Mouse (Mus musculus): ENCODE results near the gene Twist1. TPM values are rescaled to one million over a fixed set of nuclear protein-coding genes. Genes with fewer than 3 reads are reported as not detected.

The Twist1 gene
- polyA plus RNA-seq, 1 experiment = 2.0 TPM

DNA sequence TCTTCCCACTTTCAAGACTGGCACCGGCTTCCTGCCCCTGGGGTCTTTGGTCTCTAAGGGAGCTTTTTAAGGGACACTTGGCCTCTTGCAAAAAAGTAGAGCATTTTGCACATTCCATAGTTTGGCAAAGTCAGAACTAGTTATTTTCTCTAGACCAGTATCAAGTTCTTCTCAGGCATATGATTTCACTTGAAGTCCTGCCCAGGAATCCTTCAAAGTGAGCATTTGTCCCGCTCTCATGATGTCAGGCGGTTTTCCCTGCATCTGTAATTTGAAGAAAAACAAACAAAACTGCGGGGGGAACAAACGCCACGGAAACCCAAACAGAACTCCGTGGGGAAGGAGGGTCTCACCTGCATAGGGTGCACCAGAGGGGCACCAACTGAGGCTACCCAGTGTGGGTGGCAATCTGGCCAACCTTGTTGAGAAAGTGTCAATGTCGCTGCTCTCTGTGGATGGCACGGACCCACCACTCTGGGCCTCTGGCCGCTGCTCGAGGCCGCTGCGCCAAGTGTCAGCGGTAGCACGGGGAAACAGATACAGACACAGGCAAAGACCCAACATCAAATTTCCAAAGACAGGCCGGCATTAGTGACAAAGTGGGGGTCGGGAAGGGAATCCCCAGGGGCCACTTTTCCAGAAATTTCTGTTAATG lies 4.8 kb downstream of the Twist1 start:
- Histone ChIP-seq H3K4me1 (ENCODE audit: control insufficient read depth, insufficient read depth, low read length) (no peaks in the 10 kb centered on the region), H3K36me3 (ENCODE audit: control insufficient read depth, insufficient read depth, low read length) (no peaks in the 10 kb centered on the region), H3K4me3 (ENCODE audit: insufficient read depth, low read depth, low read length) (no peak overlapping the region), H3K27ac (ENCODE audit: insufficient read depth, low read depth, low read length) (no peak overlapping the region), H3K27me3 (replicated peaks; ENCODE audit: control insufficient read depth, insufficient read depth, low read length) (peaks cover 7% of the 10 kb centered on the region; the same call in 1 of the 2 replicates)
- no peak for DNase-seq
- WGBS = 19% methylated on average over 17 of the region's 17 CpGs
- no peak for TF ChIP-seq CTCF (conservative IDR thresholded peaks at IDR 0.05; ENCODE audit: insufficient read depth, insufficient read length, low read depth, low read length)
- TF ChIP-seq POLR2A (IDR thresholded peaks at IDR 0.05; ENCODE audit: low read depth, low read length) = no peak

DNA sequence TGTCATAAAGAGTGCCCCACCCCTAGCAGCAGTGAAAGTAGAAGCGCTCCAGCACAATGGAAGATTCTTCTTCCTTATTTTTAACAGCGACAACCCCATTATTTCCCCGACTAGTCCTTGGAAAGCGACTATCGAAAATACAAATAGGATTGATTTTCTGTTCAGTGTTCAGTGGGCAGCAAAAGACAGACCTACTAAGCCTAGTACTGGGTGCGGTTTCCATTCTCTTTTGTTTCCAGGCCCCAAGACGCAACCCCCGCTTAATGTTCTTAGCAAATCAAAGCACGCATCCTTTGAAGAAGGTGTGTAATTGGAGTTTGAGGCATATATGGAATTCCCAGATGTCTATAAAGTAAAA lies 5.3 kb downstream of the Twist1 start:
- Histone ChIP-seq H3K27me3 (replicated peaks; ENCODE audit: control insufficient read depth, insufficient read depth, low read length) (peaks cover 4% of the 10 kb centered on the region; the same call in 1 of the 2 replicates), H3K4me3 (ENCODE audit: insufficient read depth, low read depth, low read length) (no peak overlapping the region), H3K4me1 (ENCODE audit: control insufficient read depth, insufficient read depth, low read length) (no peaks in the 10 kb centered on the region), H3K36me3 (ENCODE audit: control insufficient read depth, insufficient read depth, low read length) (no peaks in the 10 kb centered on the region), H3K27ac (ENCODE audit: insufficient read depth, low read depth, low read length) (no peak overlapping the region)
- no peak for TF ChIP-seq POLR2A (IDR thresholded peaks at IDR 0.05; ENCODE audit: low read depth, low read length)
- no peak for TF ChIP-seq CTCF (conservative IDR thresholded peaks at IDR 0.05; ENCODE audit: insufficient read depth, insufficient read length, low read depth, low read length)
- no peak for DNase-seq
- WGBS = 22% methylated on average over 9 of the region's 9 CpGs

DNA sequence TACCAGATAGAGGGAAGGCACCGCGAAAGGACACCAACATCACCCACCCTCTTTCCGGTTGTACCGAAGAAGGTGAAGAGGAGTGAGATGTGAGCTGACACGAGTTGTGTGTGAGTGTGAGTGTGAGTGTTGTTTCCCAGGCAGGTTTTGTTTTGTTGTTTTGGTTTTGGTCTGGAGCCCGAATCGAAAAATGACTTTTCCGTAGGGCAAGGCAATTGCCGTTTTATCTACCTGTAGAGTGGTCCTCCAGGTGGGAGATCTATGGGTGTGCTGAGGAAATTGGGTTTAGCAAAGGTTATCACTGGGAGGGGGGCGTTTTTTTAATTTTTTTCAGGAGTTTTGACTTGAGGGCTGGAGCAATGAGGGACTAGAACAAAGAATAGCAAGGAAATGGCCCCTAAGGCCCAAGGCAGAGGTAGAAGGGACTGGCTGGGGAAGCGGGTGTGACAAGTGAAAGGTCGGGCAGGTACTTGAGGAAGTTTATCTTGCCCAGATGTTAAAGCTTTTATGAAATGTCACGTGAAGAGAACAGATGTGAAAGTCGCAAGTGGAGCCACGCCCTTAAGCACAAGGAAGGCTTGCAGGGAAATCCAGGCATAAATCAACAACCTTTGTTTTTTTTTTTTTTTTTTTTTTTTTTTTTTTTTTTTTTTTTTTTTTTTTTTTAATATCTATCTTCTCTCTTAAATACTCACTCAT lies 6.3 kb downstream of the Twist1 start:
- peaks cover 7% of the 10 kb centered on the region; the same call in 1 of the 2 replicates for H3K27me3 ChIP-seq (replicated peaks; ENCODE audit: control insufficient read depth, insufficient read depth, low read length)
- no peak for TF ChIP-seq CTCF (conservative IDR thresholded peaks at IDR 0.05; ENCODE audit: insufficient read depth, insufficient read length, low read depth, low read length)
- no peak for TF ChIP-seq POLR2A (IDR thresholded peaks at IDR 0.05; ENCODE audit: low read depth, low read length)
- WGBS = 20% methylated on average over 15 of the region's 15 CpGs

DNA sequence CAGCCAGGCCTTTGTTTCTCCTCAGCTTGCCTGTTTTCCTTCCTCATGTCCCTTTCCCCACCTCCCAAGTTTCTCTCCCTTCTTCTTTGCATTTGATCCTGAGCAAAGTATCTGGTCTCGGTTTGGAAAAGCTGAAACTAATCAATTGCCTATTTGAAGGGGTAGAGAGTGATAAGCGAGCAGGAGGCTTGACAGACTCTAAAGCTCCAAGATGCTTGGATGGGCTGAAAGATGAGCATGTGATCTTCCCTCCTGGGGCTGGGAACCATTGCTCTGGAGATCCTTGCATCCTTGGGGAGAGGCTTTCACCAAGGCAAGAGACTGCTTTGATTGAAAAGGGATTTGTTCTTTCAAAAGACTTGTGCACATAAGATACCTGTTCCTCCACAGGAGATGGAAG lies 7.0 kb downstream of the Twist1 start:
- Histone ChIP-seq H3K4me3 (ENCODE audit: insufficient read depth, low read depth, low read length) (no peak overlapping the region), H3K27me3 (replicated peaks; ENCODE audit: control insufficient read depth, insufficient read depth, low read length) (peaks cover 9% of the 10 kb centered on the region; the same call in 1 of the 2 replicates), H3K4me1 (ENCODE audit: control insufficient read depth, insufficient read depth, low read length) (no peaks in the 10 kb centered on the region), H3K36me3 (ENCODE audit: control insufficient read depth, insufficient read depth, low read length) (no peaks in the 10 kb centered on the region), H3K27ac (ENCODE audit: insufficient read depth, low read depth, low read length) (no peak overlapping the region)
- no peak for DNase-seq
- WGBS = 32% methylated on average over 2 of the region's 2 CpGs
- TF ChIP-seq CTCF (conservative IDR thresholded peaks at IDR 0.05; ENCODE audit: insufficient read depth, insufficient read length, low read depth, low read length) (no peak), POLR2A (IDR thresholded peaks at IDR 0.05; ENCODE audit: low read depth, low read length) (no peak)

More for the DNA sequence above, 6.3 kb downstream of the Twist1 start:
- Histone ChIP-seq H3K27ac (ENCODE audit: insufficient read depth, low read depth, low read length) (no peak overlapping the region), H3K4me3 (ENCODE audit: insufficient read depth, low read depth, low read length) (no peak overlapping the region), H3K4me1 (ENCODE audit: control insufficient read depth, insufficient read depth, low read length) (no peaks in the 10 kb centered on the region), H3K36me3 (ENCODE audit: control insufficient read depth, insufficient read depth, low read length) (no peaks in the 10 kb centered on the region)
- no peak for DNase-seq

DNA sequence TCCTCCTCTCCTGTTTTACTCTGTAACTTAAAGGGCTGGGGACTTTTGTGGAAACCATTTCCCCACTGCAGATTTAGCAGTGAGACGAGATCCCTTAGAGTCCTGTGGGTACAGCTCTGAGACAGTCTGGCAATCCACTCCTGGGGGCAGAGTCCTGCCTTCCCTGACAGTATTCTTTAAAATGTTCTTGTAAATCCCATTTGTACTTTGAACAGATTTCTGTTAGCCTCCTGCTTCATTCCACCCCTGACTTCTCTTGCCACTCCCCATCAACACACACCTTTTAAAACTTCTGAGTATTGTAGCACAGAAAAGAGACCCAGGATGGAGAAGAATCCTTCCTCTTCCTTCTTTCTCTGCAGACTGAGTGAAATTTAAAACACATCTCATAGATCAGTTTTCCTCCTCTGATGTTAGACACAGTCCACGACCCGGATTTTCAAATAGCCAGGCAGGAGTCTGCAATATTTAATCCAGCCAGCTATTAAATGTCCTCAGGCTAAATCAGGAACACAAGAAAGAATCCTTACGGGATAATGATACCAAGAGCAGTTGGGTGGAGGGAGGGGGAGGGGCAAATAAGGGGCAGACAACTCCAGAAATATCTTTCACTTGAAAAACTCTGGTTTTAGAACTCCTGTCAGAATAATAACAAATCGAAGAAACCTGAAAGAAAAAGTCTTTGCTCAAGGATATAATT lies 8.3 kb downstream of the Twist1 start:
- no peak for TF ChIP-seq CTCF (conservative IDR thresholded peaks at IDR 0.05; ENCODE audit: insufficient read depth, insufficient read length, low read depth, low read length)
- TF ChIP-seq POLR2A (IDR thresholded peaks at IDR 0.05; ENCODE audit: low read depth, low read length) = no peak
- H3K36me3 ChIP-seq (ENCODE audit: control insufficient read depth, insufficient read depth, low read length) = no peaks in the 10 kb centered on the region
- no peak for DNase-seq
- no peak overlapping the region for H3K4me3 ChIP-seq (ENCODE audit: insufficient read depth, low read depth, low read length)
- H3K27ac ChIP-seq (ENCODE audit: insufficient read depth, low read depth, low read length) = no peak overlapping the region
- H3K27me3 ChIP-seq (replicated peaks; ENCODE audit: control insufficient read depth, insufficient read depth, low read length) = peaks cover 9% of the 10 kb centered on the region; the same call in 1 of the 2 replicates
- H3K4me1 ChIP-seq (ENCODE audit: control insufficient read depth, insufficient read depth, low read length) = no peaks in the 10 kb centered on the region
- 13% methylated on average over 5 of the region's 5 CpGs for WGBS

DNA sequence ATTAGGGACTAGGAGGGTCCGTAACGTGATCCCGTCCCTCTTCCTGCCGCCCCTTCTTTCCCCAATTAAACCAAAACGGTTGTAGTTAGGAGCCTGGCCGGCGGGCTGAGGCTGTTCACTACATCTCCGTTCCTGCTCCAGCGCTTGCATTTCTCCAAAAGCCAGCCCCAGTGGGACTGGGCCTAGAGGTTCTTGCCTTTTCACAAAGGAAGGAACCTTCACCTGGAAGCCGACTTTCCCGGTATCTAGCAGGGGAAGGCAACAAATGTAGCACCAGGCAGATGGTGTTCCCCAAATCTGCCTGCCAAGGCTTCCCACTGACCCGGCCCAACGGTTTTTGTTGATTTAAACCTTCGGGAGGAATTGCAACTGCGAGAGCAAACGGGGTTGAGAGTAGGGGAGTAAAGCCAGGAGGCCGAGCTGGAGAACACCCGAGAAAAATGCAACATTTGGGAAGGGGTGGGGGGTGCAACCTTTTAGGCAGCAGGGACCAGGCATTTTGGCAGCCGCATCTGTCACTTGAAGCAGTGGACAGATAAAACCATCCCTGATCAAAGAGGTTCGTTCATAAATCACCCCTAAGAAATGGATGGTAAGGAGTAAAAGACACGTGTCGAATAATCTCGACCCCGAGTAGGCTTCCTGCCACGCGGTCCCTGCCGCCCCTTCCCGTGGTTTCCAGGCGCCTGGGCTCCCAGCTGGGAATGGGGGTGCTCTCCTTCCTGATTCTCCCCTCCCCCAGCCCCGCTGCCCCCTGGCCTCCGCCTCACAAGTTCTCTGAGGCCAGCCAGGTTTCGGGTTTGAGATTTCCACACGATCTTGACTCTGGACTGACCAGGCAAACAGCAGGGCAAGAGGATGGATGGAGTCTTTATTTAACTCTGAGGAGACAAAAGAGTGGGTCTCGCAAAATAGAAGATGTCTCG lies 9.3 kb downstream of the Twist1 start:
- Histone ChIP-seq H3K4me3 (ENCODE audit: insufficient read depth, low read depth, low read length) (no peak overlapping the region), H3K27me3 (replicated peaks; ENCODE audit: control insufficient read depth, insufficient read depth, low read length) (peaks cover 7% of the 10 kb centered on the region; the same call in 1 of the 2 replicates), H3K36me3 (ENCODE audit: control insufficient read depth, insufficient read depth, low read length) (no peaks in the 10 kb centered on the region), H3K27ac (ENCODE audit: insufficient read depth, low read depth, low read length) (no peak overlapping the region), H3K4me1 (ENCODE audit: control insufficient read depth, insufficient read depth, low read length) (no peaks in the 10 kb centered on the region)
- DNase-seq = no peak
- TF ChIP-seq CTCF (conservative IDR thresholded peaks at IDR 0.05; ENCODE audit: insufficient read depth, insufficient read length, low read depth, low read length) (no peak), POLR2A (IDR thresholded peaks at IDR 0.05; ENCODE audit: low read depth, low read length) (no peak)
- WGBS = 4% methylated on average over 35 of the region's 35 CpGs

All from kidney, adult 2 months (tissue).